Mouse (Mus musculus): ENCODE measurements around the gene Ttll5.

DNA sequence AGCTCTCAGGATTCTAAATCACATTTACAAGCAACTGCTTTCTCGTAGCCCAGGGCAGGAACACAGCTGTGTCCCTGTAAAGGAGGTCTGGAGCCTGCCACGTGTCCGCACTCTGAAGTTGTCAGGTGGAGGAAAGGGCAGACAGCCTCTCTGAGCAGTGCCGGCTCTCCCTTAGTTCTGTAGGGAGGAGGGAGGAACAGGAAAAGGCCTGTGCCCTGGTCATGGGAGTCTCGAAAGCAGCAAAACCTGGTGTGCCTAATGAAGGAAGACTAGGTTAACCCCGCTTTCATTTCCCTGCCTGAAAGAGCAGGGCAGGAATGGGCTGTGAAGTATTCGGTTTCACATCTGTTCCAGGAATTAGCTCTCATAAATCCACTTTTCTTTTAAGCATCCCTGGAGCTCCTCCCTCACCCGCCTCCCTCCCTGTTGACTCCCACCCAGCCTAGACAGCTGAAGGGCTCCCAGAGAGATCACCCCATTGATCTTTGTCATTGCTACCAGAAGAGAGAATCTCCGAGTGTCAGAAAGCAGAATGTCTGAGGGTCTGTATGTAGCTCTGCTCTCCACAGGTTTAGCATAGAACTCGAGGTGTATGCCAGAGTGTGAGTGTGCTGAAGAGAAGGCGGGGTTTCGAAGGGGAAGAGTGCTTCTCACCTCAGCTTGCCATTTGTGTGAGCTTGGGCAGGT lies 212.9 kb downstream of the Ttll5 start:
- TF ChIP-seq POLR2A (IDR thresholded peaks at IDR 0.05; ENCODE audit: insufficient read depth, low read depth, low read length) (no peak), EP300 (IDR thresholded peaks at IDR 0.05; ENCODE audit: insufficient read depth, low read depth, low read length) (no peak), CTCF (IDR thresholded peaks at IDR 0.05) (no peak)
